Mouse (Mus musculus) liver, postnatal 0 days (tissue): ENCODE data around the gene Cyp24a1. TPM values are rescaled to one million over a fixed set of nuclear protein-coding genes. Genes with fewer than 3 reads are reported as not detected.
"Not testable (repeated sequence)": the region's sequence is repeated elsewhere in the genome, so short reads cannot be mapped to it uniquely, and the experiment has no call there.

Source experiments
- ATAC-seq: fragments of 200-750 bp; cut with Nextera tagmentation; 2 replicates; pipeline ENCODE4 v1.8.0; 2017; ENCODE audit warnings: mild to moderate bottlenecking, moderate library complexity
- DNase-seq: peaks from one replicate; pipeline ENCODE4 v3.0.0-alpha.2; 2016
- H3K27ac ChIP-seq: fragments of 300-500 bp; sonication (generic); 2 replicates; pipeline ENCODE4 v1.5.1; 2014; ENCODE audit warnings: antibody characterized with exemption, moderate library complexity, mild to moderate bottlenecking, low read depth
- H3K27me3 ChIP-seq: fragments of 300-500 bp; sonication (generic); 2 replicates; pipeline ENCODE4 v1.6.1; 2014; ENCODE audit warnings: low read length, control low read depth, mixed read lengths; ENCODE audit not compliant: insufficient read depth
- H3K36me3 ChIP-seq: fragments of 300-500 bp; sonication (generic); replicated peaks from 2 replicates; pipeline ENCODE4 v1.6.1; 2014; ENCODE audit warnings: mild to moderate bottlenecking, control low read depth, low read length, moderate library complexity, mixed read lengths; ENCODE audit not compliant: insufficient read depth
- H3K4me1 ChIP-seq: fragments of 300-500 bp; sonication (generic); 2 replicates; pipeline ENCODE4 v1.6.1; 2014; ENCODE audit warnings: antibody characterized with exemption, mild to moderate bottlenecking, control low read depth; ENCODE audit not compliant: insufficient read depth
- H3K4me2 ChIP-seq: fragments of 300-500 bp; sonication (generic); 2 replicates; pipeline ENCODE4 v1.6.1; 2014; ENCODE audit warnings: low read depth, mild to moderate bottlenecking, low read length, moderate library complexity, mixed read lengths
- H3K4me3 ChIP-seq: fragments of 300-500 bp; sonication (generic); 2 replicates; pipeline ENCODE4 v1.5.1; 2014; ENCODE audit warnings: low read depth, low read length
- H3K9ac ChIP-seq: fragments of 300-500 bp; sonication (generic); replicated peaks from 2 replicates; pipeline ENCODE4 v1.6.1; 2014; ENCODE audit warnings: mild to moderate bottlenecking, moderate library complexity
- H3K9me3 ChIP-seq: fragments of 300-500 bp; sonication (generic); 2 replicates; pipeline ENCODE4 v1.6.1; 2016; ENCODE audit warnings: mild to moderate bottlenecking, control low read depth, low read length, mixed read lengths
- CTCF ChIP-seq: sonication (generic); IDR thresholded peaks from 2 replicates; pipeline ENCODE4 v1.5.1; 2016; ENCODE audit warnings: antibody characterized with exemption, low read depth
- EP300 ChIP-seq: IDR thresholded peaks from 2 replicates; pipeline ENCODE4 v1.6.1; 2016; ENCODE audit warnings: antibody characterized with exemption, low read depth, mild to moderate bottlenecking
- WGBS: fragments of 180-500 bp; shearing (Covaris S2); extraction: QIAGEN DNeasy Blood & Tissue Kit; methylation state at CpG from one replicate; pipeline ENCODE4 v1.1.7; 2014; ENCODE audit not compliant: insufficient replicate concordance; 5-methylcytosine and 5-hydroxymethylcytosine counted together
- polyA plus RNA-seq: library from polyadenylated mRNA; unstranded; fragments of >200 nt; fragmentation: Nextera tagmentation; extraction: Ambion mirVana; gene quantifications from 2 replicates; pipeline ENCODE4 v1.2.1, GENCODE M21; 2015

Gene Cyp24a1
- polyA plus RNA-seq, 1 experiment from 2014 or later = not detected

- 27% methylated on average over 9 of the region's 9 CpGs for WGBS
- DNase-seq (peak; percentile 73), ATAC-seq (peak; percentile 99)
- no peak for TF ChIP-seq CTCF
- peak; percentile 79 for TF ChIP-seq EP300
- no peaks in the 10 kb centered on the region for H3K9me3 ChIP-seq
- no peak overlapping the region for H3K4me2 ChIP-seq
- no peaks in the 10 kb centered on the region for H3K27me3 ChIP-seq
- no peak overlapping the region for H3K4me3 ChIP-seq
- H3K4me1 ChIP-seq = no peaks in the 10 kb centered on the region
- H3K27ac ChIP-seq = peak overlapping the region; percentile 79
- H3K36me3 ChIP-seq = no peaks in the 10 kb centered on the region
- H3K9ac ChIP-seq = no peak overlapping the region
Observed at GRCm38 (mm10) chr2:170459805-170460204, 37.1 kb downstream of the Cyp24a1 start.

GRCm38 (mm10) chr2:170459183-170459582 lies 37.8 kb downstream of the Cyp24a1 start:
- Histone ChIP-seq H3K4me1 (no peaks in the 10 kb centered on the region), H3K9ac (no peak overlapping the region), H3K27me3 (no peaks in the 10 kb centered on the region), H3K4me2 (no peak overlapping the region), H3K9me3 (no peaks in the 10 kb centered on the region), H3K27ac (peak overlapping the region; percentile 79), H3K4me3 (no peak overlapping the region), H3K36me3 (no peaks in the 10 kb centered on the region)
- ATAC-seq = peak; percentile 46; the same call in 1 of the 2 replicates
- peak; percentile 22 for DNase-seq
- WGBS = 53% methylated on average over 10 of the region's 10 CpGs
- TF ChIP-seq CTCF (no peak), EP300 (peak; percentile 24; the same call in 1 of the 2 replicates)

- H3K9ac ChIP-seq, H3K9me3 ChIP-seq, H3K4me3 ChIP-seq, H3K4me2 ChIP-seq, H3K36me3 ChIP-seq, ATAC-seq, H3K27me3 ChIP-seq, H3K27ac ChIP-seq, H3K4me1 ChIP-seq, DNase-seq: not testable (repeated sequence)
- 49% methylated on average over 3 of the region's 4 CpGs for WGBS
Observed at GRCm38 (mm10) chr2:170453809-170454208, 43.1 kb downstream of the Cyp24a1 start.

- no peak overlapping the region for H3K27ac ChIP-seq
- no peaks in the 10 kb centered on the region for H3K27me3 ChIP-seq
- no peak overlapping the region for H3K9ac ChIP-seq
- TF ChIP-seq EP300 (no peak), CTCF (peak; percentile 82)
- no peak overlapping the region for H3K4me3 ChIP-seq
- H3K4me2 ChIP-seq = no peak overlapping the region; the same call in 1 of the 2 replicates
- H3K9me3 ChIP-seq = no peaks in the 10 kb centered on the region
- WGBS = 7% methylated on average over 9 of the region's 9 CpGs
- no peaks in the 10 kb centered on the region for H3K4me1 ChIP-seq
- H3K36me3 ChIP-seq = no peaks in the 10 kb centered on the region
- peak; percentile 84 for ATAC-seq
- peak; percentile 89 for DNase-seq
Observed at GRCm38 (mm10) chr2:170450933-170451332, 46.0 kb downstream of the Cyp24a1 start.

GRCm38 (mm10) chr2:170447651-170448050 lies 49.3 kb downstream of the Cyp24a1 start:
- DNase-seq = no peak
- H3K4me3 ChIP-seq = no peak overlapping the region
- H3K9ac ChIP-seq = no peak overlapping the region
- ATAC-seq = no peak
- no peaks in the 10 kb centered on the region for H3K9me3 ChIP-seq
- H3K36me3 ChIP-seq = no peaks in the 10 kb centered on the region
- H3K4me2 ChIP-seq = no peak overlapping the region
- no peak overlapping the region for H3K27ac ChIP-seq
- H3K27me3 ChIP-seq = no peaks in the 10 kb centered on the region
- WGBS = 71% methylated on average over 10 of the region's 10 CpGs
- no peaks in the 10 kb centered on the region for H3K4me1 ChIP-seq
- no peak for TF ChIP-seq CTCF
- no peak for TF ChIP-seq EP300

GRCm38 (mm10) chr2:170446843-170447383 lies 50.0 kb downstream of the Cyp24a1 start:
- no peaks in the 10 kb centered on the region for H3K27me3 ChIP-seq
- WGBS = 69% methylated on average over 5 of the region's 5 CpGs
- no peaks in the 10 kb centered on the region for H3K9me3 ChIP-seq
- no peak overlapping the region for H3K4me2 ChIP-seq
- no peaks in the 10 kb centered on the region for H3K4me1 ChIP-seq
- DNase-seq (no peak), ATAC-seq (no peak)
- no peak for TF ChIP-seq EP300
- no peak for TF ChIP-seq CTCF
- no peak overlapping the region for H3K4me3 ChIP-seq
- H3K27ac ChIP-seq = no peak overlapping the region
- H3K36me3 ChIP-seq = no peaks in the 10 kb centered on the region
- no peak overlapping the region for H3K9ac ChIP-seq

GRCm38 (mm10) chr2:170445861-170446260 lies 51.1 kb downstream of the Cyp24a1 start:
- DNase-seq = no peak
- H3K36me3 ChIP-seq = no peaks in the 10 kb centered on the region
- H3K9me3 ChIP-seq = no peaks in the 10 kb centered on the region
- H3K9ac ChIP-seq = no peak overlapping the region
- no peak for ATAC-seq
- H3K27me3 ChIP-seq = no peaks in the 10 kb centered on the region
- no peak overlapping the region for H3K4me2 ChIP-seq
- H3K4me1 ChIP-seq = no peaks in the 10 kb centered on the region
- H3K4me3 ChIP-seq = no peak overlapping the region
- H3K27ac ChIP-seq = no peak overlapping the region
- WGBS = 74% methylated on average over 5 of the region's 5 CpGs
- TF ChIP-seq EP300 (no peak), CTCF (no peak)
